Mouse (Mus musculus) cerebellum, adult 2 months (tissue): ENCODE results near the gene Lrba. TPM values are rescaled to one million over a fixed set of nuclear protein-coding genes. Genes with fewer than 3 reads are reported as not detected.

Source experiments
- DNase-seq, 2 experiments: peaks; one replicate each; pipeline ENCODE4 v3.0.0; 2021
- H3K27ac ChIP-seq: fragments of 200-500 bp; 2 replicates; pipeline ENCODE4 v1.5.1; 2012; ENCODE audit warnings: low read length, control low read depth, inconsistent platforms; ENCODE audit not compliant: insufficient read depth
- H3K27me3 ChIP-seq: fragments of 200-500 bp; 2 replicates; pipeline ENCODE4 v1.6.1; 2012; ENCODE audit warnings: inconsistent platforms, mild to moderate bottlenecking, low read length, moderate library complexity; ENCODE audit not compliant: control insufficient read depth, insufficient read depth
- H3K4me1 ChIP-seq: fragments of 200-500 bp; 2 replicates; pipeline ENCODE4 v1.6.1; 2011; ENCODE audit warnings: low read length; ENCODE audit not compliant: control insufficient read depth, insufficient read depth
- H3K4me3 ChIP-seq: fragments of 200-500 bp; replicated peaks from 2 replicates; pipeline ENCODE3; 2011; ENCODE audit warnings: mild to moderate bottlenecking, low read depth, low read length, control low read depth; ENCODE audit not compliant: insufficient read depth
- CTCF ChIP-seq: fragments of 200-500 bp; IDR thresholded peaks from 2 replicates; pipeline ENCODE4 v1.5.1; 2011; ENCODE audit warnings: low read depth, mild to moderate bottlenecking, control low read depth, low read length, moderate library complexity, borderline replicate concordance; ENCODE audit not compliant: insufficient read depth
- POLR2A ChIP-seq: fragments of 200-500 bp; IDR thresholded peaks from 2 replicates; pipeline ENCODE4 v1.6.1; 2011; ENCODE audit warnings: low read length, control low read depth, borderline replicate concordance; ENCODE audit not compliant: insufficient read depth
- WGBS: fragments of 180-500 bp; shearing (Covaris S2); methylation state at CpG from one replicate; pipeline ENCODE4 v1.1.7; 2018; 5-methylcytosine and 5-hydroxymethylcytosine counted together
- polyA plus RNA-seq: library from polyadenylated mRNA; depleted of rRNA; stranded (reverse); fragments of >200 nt; gene quantifications from 2 replicates; pipeline ENCODE4 v1.2.3, GENCODE M21; 2012

Lrba gene
- polyA plus RNA-seq, 1 experiment, result 18.9 TPM

DNA sequence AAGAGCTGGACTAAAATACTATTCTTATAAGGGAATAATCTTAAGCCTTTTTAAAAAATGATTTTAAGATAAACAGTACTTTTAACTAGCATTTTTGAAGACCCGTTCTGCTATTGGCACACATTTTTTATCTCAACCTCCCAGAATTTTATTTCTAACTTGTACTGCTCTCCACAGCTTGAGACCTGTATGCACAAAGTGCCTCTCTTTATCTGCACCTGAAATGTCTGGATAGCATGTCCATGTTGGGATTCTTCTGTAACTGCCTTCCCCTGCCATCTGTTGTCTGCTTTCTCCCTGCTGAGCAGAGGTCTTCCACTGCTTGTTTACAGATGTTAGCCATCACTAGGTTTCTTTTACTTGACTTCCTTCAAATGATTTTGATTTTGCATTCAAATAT lies 202.3 kb downstream of the Lrba start:
- H3K27me3 ChIP-seq, result no peaks in the 10 kb centered on the region
- H3K4me1 ChIP-seq, result no peaks in the 10 kb centered on the region
- H3K27ac ChIP-seq, result no peak overlapping the region
- TF ChIP-seq POLR2A (no peak), CTCF (no peak)
- DNase-seq, result no peak
- WGBS, result 85% methylated on average over 1 of the region's 1 CpGs
- no peak overlapping the region for H3K4me3 ChIP-seq

GRCm38 (mm10) chr3:86443497-86443896 lies 219.0 kb downstream of the Lrba start:
- 88% methylated on average over 4 of the region's 4 CpGs for WGBS
- no peaks in the 10 kb centered on the region for H3K27me3 ChIP-seq
- H3K4me1 ChIP-seq, result peaks cover 4% of the 10 kb centered on the region; the same call in 1 of the 2 replicates
- H3K27ac ChIP-seq, result no peak overlapping the region
- TF ChIP-seq CTCF (no peak), POLR2A (no peak)
- no peak for DNase-seq
- H3K4me3 ChIP-seq, result no peak overlapping the region

- H3K27ac ChIP-seq, result no peak overlapping the region
- no peak overlapping the region for H3K4me3 ChIP-seq
- H3K4me1 ChIP-seq, result peaks cover 4% of the 10 kb centered on the region; the same call in 1 of the 2 replicates
- 99% methylated on average over 2 of the region's 2 CpGs for WGBS
- DNase-seq, result no peak
- no peaks in the 10 kb centered on the region for H3K27me3 ChIP-seq
- TF ChIP-seq POLR2A (no peak), CTCF (no peak)
These were observed 226.7 kb downstream of the Lrba start for GRCm38 (mm10) chr3:86451211-86451610.

DNA sequence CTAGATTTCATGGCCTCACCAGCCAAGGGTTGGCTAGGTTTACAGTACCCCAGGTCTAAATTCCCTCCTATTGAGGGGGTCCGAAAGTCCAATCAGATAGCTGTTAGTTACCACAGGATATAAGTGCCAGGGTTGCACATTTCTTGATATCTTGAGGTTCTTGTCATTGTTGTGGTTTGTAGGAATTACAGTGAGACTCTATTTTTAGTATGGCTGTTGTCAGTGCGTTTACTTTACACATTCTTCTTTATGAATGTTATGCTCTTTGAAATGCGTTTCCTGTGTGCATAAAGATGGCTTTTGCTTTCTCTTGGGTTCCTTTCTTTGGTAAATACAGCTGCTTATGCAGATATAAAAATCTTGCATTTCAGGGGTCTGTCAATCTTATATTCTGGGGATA lies 237.1 kb downstream of the Lrba start:
- Histone ChIP-seq H3K27me3 (no peaks in the 10 kb centered on the region), H3K27ac (no peak overlapping the region), H3K4me1 (no peaks in the 10 kb centered on the region), H3K4me3 (no peak overlapping the region)
- no peak for TF ChIP-seq CTCF
- no peak for TF ChIP-seq POLR2A
- WGBS, result 91% methylated on average over 3 of the region's 3 CpGs
- no peak for DNase-seq

DNA sequence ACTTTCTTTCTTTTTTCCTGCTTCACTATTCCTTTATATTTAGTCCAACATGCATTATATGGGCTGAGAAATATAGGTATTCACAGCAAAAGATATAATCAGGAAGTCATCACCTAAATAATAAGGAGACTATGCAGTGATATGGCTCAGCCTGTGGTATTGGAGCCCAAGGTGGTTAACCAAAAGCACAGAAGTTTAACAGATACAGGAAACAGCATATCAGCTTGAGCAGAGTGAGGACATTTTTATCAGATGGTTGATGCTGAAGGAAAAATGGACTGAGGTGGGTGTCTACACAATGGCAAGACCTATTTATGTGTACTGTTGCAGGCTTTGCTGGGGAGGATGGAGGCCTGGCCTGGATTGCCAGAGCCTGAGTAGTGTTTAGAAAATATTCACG lies 265.5 kb downstream of the Lrba start:
- H3K27me3 ChIP-seq, result no peaks in the 10 kb centered on the region
- TF ChIP-seq POLR2A (no peak), CTCF (no peak)
- 49% methylated on average over 1 of the region's 1 CpGs for WGBS
- no peak overlapping the region for H3K27ac ChIP-seq
- no peak overlapping the region for H3K4me3 ChIP-seq
- no peak for DNase-seq
- H3K4me1 ChIP-seq, result no peaks in the 10 kb centered on the region

DNA sequence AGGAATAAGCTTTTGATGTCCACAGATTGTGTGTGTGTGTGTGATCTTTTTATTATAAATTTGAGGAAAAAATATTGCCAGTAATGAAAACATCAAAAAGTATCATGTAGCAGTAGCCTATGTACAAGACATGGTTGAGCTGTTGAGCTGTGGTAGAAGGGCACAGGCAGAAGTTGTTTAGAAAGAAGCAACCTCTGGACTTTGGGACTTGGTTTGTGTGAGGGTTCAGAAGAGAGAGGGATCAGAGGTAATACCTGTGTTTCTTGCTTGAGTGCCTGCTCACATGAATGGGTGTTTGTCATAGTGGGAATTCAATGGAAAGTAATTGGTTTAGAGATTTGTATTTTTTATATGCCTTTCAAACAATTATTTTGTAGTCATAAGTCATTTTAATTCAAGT lies 276.1 kb downstream of the Lrba start:
- no peaks in the 10 kb centered on the region for H3K27me3 ChIP-seq
- H3K4me3 ChIP-seq, result no peak overlapping the region
- TF ChIP-seq CTCF (no peak), POLR2A (no peak)
- DNase-seq, result no peak
- no peaks in the 10 kb centered on the region for H3K4me1 ChIP-seq
- no peak overlapping the region for H3K27ac ChIP-seq

DNA sequence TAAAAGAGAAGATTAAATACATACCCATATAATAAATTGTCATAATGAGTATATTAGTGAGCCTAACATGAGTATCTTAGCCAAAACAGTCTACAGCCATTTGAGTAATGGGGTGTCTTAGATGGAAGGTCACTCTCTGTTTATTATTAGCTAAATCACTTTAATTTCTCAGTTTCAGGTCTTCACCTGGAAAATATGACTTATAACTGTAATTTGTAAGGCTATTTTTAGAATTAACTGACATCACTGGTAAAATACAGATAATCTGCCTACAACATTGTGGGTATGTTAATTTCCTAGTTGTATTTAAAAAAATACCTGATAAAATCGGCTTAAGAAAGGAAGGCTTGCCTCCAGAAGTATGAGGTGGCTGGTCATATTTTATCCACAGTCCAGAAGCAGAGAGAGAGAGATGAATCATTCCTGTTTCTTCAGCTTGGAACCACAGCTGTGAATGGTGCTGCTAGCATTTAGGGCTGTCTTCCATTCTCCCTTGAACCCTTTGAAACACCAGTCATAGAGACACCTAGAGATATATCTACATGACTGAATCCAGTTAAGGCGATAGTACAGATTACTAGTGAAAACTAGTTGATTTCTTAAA lies 294.1 kb downstream of the Lrba start:
- no peaks in the 10 kb centered on the region for H3K27me3 ChIP-seq
- TF ChIP-seq POLR2A, result no peak
- no peak for TF ChIP-seq CTCF
- no peaks in the 10 kb centered on the region for H3K4me1 ChIP-seq
- H3K27ac ChIP-seq, result no peak overlapping the region
- H3K4me3 ChIP-seq, result no peak overlapping the region
- WGBS, result 89% methylated on average over 2 of the region's 2 CpGs
- DNase-seq, result no peak

- 81% methylated on average over 3 of the region's 3 CpGs for WGBS
- no peak for DNase-seq
- no peaks in the 10 kb centered on the region for H3K4me1 ChIP-seq
- TF ChIP-seq CTCF (no peak), POLR2A (no peak)
- no peaks in the 10 kb centered on the region for H3K27me3 ChIP-seq
- H3K27ac ChIP-seq, result no peak overlapping the region
- H3K4me3 ChIP-seq, result no peak overlapping the region
These were observed 298.5 kb downstream of the Lrba start for GRCm38 (mm10) chr3:86522880-86523505.
